Mouse (Mus musculus): ENCODE measurements around the gene Cadps2.

- TF ChIP-seq CTCF (IDR thresholded peaks at IDR 0.05; ENCODE audit: low read depth, low read length) (no peak), POLR2A (IDR thresholded peaks at IDR 0.05; ENCODE audit: extremely low read depth, insufficient read depth, low read length) (no peak)
Measured at GRCm38 (mm10) chr6:23830741-23831140, 8.5 kb downstream of the Cadps2 start.

Measured in liver, adult 2 months (tissue).